Mouse (Mus musculus): ENCODE measurements around the gene Hspe1.

DNA sequence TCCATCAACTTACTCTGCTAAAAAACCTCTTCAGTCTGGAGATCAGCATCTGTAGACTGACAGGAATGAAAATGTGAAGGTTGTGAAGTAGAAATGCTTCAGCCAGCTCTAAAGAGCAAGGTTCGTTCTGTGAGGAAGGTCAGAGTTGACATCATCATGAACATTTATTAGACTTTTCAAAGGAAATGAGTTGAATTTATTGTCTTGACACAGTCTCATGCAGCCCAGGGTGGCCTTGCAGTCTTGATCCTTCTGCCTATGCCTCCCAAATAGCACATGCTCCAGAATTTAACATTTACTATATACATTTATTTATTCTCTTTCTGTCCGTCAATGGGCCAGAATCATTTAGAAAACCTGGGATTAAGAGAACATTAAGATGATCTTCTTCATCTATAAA is 35.6 kb downstream of the Hspe1 start:
- TF ChIP-seq CTCF (IDR thresholded peaks at IDR 0.05; ENCODE audit: extremely low read depth, insufficient read length, insufficient replicate concordance, low read depth, low read length) (no peak), POLR2A (IDR thresholded peaks at IDR 0.05; ENCODE audit: low read depth, low read length) (no peak)

All from small intestine, adult 2 months (tissue).